Comparison of ENCODE assay signal across 34 mouse cellular contexts in genomic region chr13:98182330-98182729, GRCm38 (mm10). TPM values are rescaled to one million over a fixed set of nuclear protein-coding genes. Genes with fewer than 3 reads are reported as not detected.
DNase-seq lines count a peak whose midpoint lies in the region; ATAC-seq and TF ChIP-seq lines count a peak whose summit lies in the region.
"Had no signal": no experiment of that assay in that cellular context is flagged by ENCODE, and none has a peak within 500 bp of the region (broad histone marks: within the 10 kb centered on the region; RNA-seq: fewer than 3 reads in every experiment).

No protein-coding gene starts in this region.

- ATAC-seq in forebrain, embryonic 11.5 days (replicated peaks; ENCODE audit: low FRiP score): no peak
- ATAC-seq in forebrain, embryonic 12.5 days (ENCODE audit: low FRiP score): no peak
- ATAC-seq in forebrain, postnatal 0 days: peak; percentile 86
- ATAC-seq in neural tube, embryonic 15.5 days (ENCODE audit: low FRiP score): no peak
- ATAC-seq: liver, embryonic 12.5 days; liver, postnatal 0 days; midbrain, embryonic 16.5 days had no signal

- no peaks in the 10 kb centered on the region for H3K4me1 ChIP-seq in forebrain, embryonic 11.5 days (replicated peaks; ENCODE audit: control insufficient read depth, insufficient read depth, low read length)
- H3K4me1 ChIP-seq in forebrain, embryonic 12.5 days: 0 out of 2 replicates have a peak, but pooled peaks cover 13% of the 10 kb centered on the region
- peaks cover 7% of the 10 kb centered on the region; the same call in 1 of the 2 replicates for H3K4me1 ChIP-seq in forebrain, postnatal 0 days (ENCODE audit: insufficient read depth)
- no peaks in the 10 kb centered on the region for H3K4me1 ChIP-seq in neural tube, embryonic 15.5 days
- H3K4me1 ChIP-seq: embryonic facial prominence, embryonic 13.5 days had no signal

- H3K36me3 ChIP-seq in forebrain, embryonic 11.5 days (ENCODE audit: control insufficient read depth, insufficient read depth, low read length): no peaks in the 10 kb centered on the region
- no peaks in the 10 kb centered on the region for H3K36me3 ChIP-seq in forebrain, embryonic 12.5 days (replicated peaks)
- no peaks in the 10 kb centered on the region for H3K36me3 ChIP-seq in forebrain, postnatal 0 days (ENCODE audit: insufficient read depth)
- no peaks in the 10 kb centered on the region for H3K36me3 ChIP-seq in neural tube, embryonic 15.5 days
- H3K36me3 ChIP-seq: embryonic facial prominence, embryonic 13.5 days; G1E; heart, embryonic 12.5 days; hindbrain, embryonic 13.5 days; limb, embryonic 13.5 days; liver, embryonic 12.5 days had no signal

- H3K27ac ChIP-seq in forebrain, embryonic 11.5 days (ENCODE audit: low read depth, low read length): no peak overlapping the region
- no peak overlapping the region for H3K27ac ChIP-seq in forebrain, embryonic 12.5 days
- no peak overlapping the region for H3K27ac ChIP-seq in forebrain, postnatal 0 days (ENCODE audit: low read depth, low read length)
- H3K27ac ChIP-seq in neural tube, embryonic 15.5 days (replicated peaks): no peak overlapping the region
- H3K27ac ChIP-seq: embryonic facial prominence, embryonic 13.5 days; gastrocnemius, adult 2 months; heart, adult 2 months; hindbrain, embryonic 13.5 days; kidney, postnatal 0 days; limb, embryonic 13.5 days; liver, embryonic 12.5 days; stomach, postnatal 0 days had no signal

- no peak for TF ChIP-seq POLR2A in brain, embryonic 14.5 days (IDR thresholded peaks at IDR 0.05; ENCODE audit: borderline replicate concordance, extremely low read depth, insufficient read depth, insufficient read length, poor library complexity, severe bottlenecking)

- WGBS in forebrain, embryonic 11.5 days: 92% methylated on average over 11 of the region's 11 CpGs
- WGBS in forebrain, embryonic 12.5 days: 90% methylated on average over 11 of the region's 11 CpGs
- WGBS in forebrain, postnatal 0 days: 68% methylated on average over 11 of the region's 11 CpGs
- WGBS in neural tube, embryonic 15.5 days: 90% methylated on average over 11 of the region's 11 CpGs

- TF ChIP-seq CTCF in brain, embryonic 14.5 days (IDR thresholded peaks at IDR 0.05; ENCODE audit: borderline replicate concordance, extremely low read depth, insufficient read depth, insufficient read length): no peak
- TF ChIP-seq CTCF in forebrain, postnatal 0 days (IDR thresholded peaks at IDR 0.05; ENCODE audit: low read depth): no peak

- H3K27me3 ChIP-seq in forebrain, embryonic 11.5 days (ENCODE audit: control insufficient read depth, insufficient read depth, low read length): no peaks in the 10 kb centered on the region
- peaks cover 15% of the 10 kb centered on the region; the same call in 1 of the 2 replicates for H3K27me3 ChIP-seq in forebrain, embryonic 12.5 days
- H3K27me3 ChIP-seq in forebrain, postnatal 0 days (ENCODE audit: insufficient read depth, low read length): no peaks in the 10 kb centered on the region; the same call in 1 of the 2 replicates
- no peaks in the 10 kb centered on the region for H3K27me3 ChIP-seq in neural tube, embryonic 15.5 days (replicated peaks)
- H3K27me3 ChIP-seq: CH12.LX; embryonic facial prominence, embryonic 13.5 days; heart, embryonic 12.5 days; hindbrain, embryonic 13.5 days had no signal

- H3K4me2 ChIP-seq in forebrain, embryonic 11.5 days (ENCODE audit: low read depth, low read length, severe bottlenecking): no peak overlapping the region
- no peak overlapping the region for H3K4me2 ChIP-seq in forebrain, embryonic 12.5 days
- no peak overlapping the region for H3K4me2 ChIP-seq in forebrain, postnatal 0 days (ENCODE audit: low read depth)
- H3K4me2 ChIP-seq in neural tube, embryonic 15.5 days: no peak overlapping the region
- H3K4me2 ChIP-seq: embryonic facial prominence, embryonic 13.5 days; heart, embryonic 12.5 days; hindbrain, embryonic 13.5 days; limb, embryonic 13.5 days; liver, embryonic 12.5 days; midbrain, embryonic 11.5 days had no signal

- H3K9ac ChIP-seq in forebrain, embryonic 11.5 days (ENCODE audit: low read length): no peak overlapping the region
- no peak overlapping the region for H3K9ac ChIP-seq in forebrain, embryonic 12.5 days
- H3K9ac ChIP-seq in forebrain, postnatal 0 days: no peak overlapping the region
- no peak overlapping the region; the same call in 1 of the 2 replicates for H3K9ac ChIP-seq in neural tube, embryonic 15.5 days (replicated peaks)
- H3K9ac ChIP-seq: embryonic facial prominence, embryonic 13.5 days; heart, embryonic 12.5 days; hindbrain, embryonic 13.5 days; limb, embryonic 13.5 days; liver, embryonic 12.5 days; liver, postnatal 0 days had no signal

- no peaks in the 10 kb centered on the region for H3K9me3 ChIP-seq in forebrain, embryonic 11.5 days (ENCODE audit: control insufficient read depth, low read length)
- no peaks in the 10 kb centered on the region for H3K9me3 ChIP-seq in forebrain, embryonic 12.5 days
- no peaks in the 10 kb centered on the region for H3K9me3 ChIP-seq in forebrain, postnatal 0 days (ENCODE audit: low read length)
- H3K9me3 ChIP-seq in neural tube, embryonic 15.5 days (replicated peaks): no peaks in the 10 kb centered on the region
- H3K9me3 ChIP-seq: embryonic facial prominence, embryonic 13.5 days; G1E; heart, embryonic 12.5 days; hindbrain, embryonic 13.5 days; limb, embryonic 13.5 days; liver, embryonic 12.5 days had no signal

- DNase-seq in forebrain, embryonic 11.5 days (ENCODE audit: low spot score): peak; percentile 47
- peak; percentile 55 for DNase-seq in layer of hippocampus, adult 9-11 months
- DNase-seq in layer of hippocampus, postnatal 10 days (ENCODE audit: low spot score in 2 of 2): no peak
- peak; percentile 37 for DNase-seq in brain, embryonic 14.5 days (ENCODE audit: low read depth)
- peak; percentile 54 for DNase-seq in forebrain, postnatal 0 days
- DNase-seq in thymus, postnatal 25 days: no peak
- DNase-seq: adrenal gland, adult 8-10 months; cerebellum, adult 11-12 months; cerebellum, adult 9-11 months; gastrocnemius, adult 2 months; gastrocnemius, postnatal 36 days; heart, adult 2 months; heart, postnatal 4 days; kidney, adult 8-10 months; liver, postnatal 0 days; lung, postnatal 10 days; right cerebral cortex, adult 18-20 months; right cerebral cortex, postnatal 4 days; thymus, adult 18-20 months; thymus, postnatal 36 days had no signal

- no peak overlapping the region for H3K4me3 ChIP-seq in forebrain, embryonic 11.5 days (ENCODE audit: low read depth, low read length)
- no peak overlapping the region for H3K4me3 ChIP-seq in forebrain, embryonic 12.5 days (replicated peaks)
- no peak overlapping the region for H3K4me3 ChIP-seq in forebrain, postnatal 0 days (ENCODE audit: low read depth, low read length)
- H3K4me3 ChIP-seq in neural tube, embryonic 15.5 days (replicated peaks): no peak overlapping the region
- H3K4me3 ChIP-seq: embryonic facial prominence, embryonic 13.5 days; erythroblast, embryonic 14.5 days; gastrocnemius, adult 2 months; heart, adult 2 months; heart, embryonic 12.5 days; hindbrain, embryonic 13.5 days; limb, embryonic 13.5 days; liver, embryonic 12.5 days had no signal

RNA-seq across cellular contexts. Expression of gene Arhgef28, which starts 23.9 kb away (rescaled TPM):
- polyA plus RNA-seq in forebrain, embryonic 11.5 days (2014; fragmentation: Nextera tagmentation; extraction: Ambion mirVana): 6.3 and 8.0 TPM in 2 replicates
- 5.0 and 5.8 TPM in 2 replicates for polyA plus RNA-seq in forebrain, embryonic 12.5 days (2016; fragmentation: Nextera tagmentation; extraction: Ambion mirVana)
- 10 to 100 TPM; 76.3 to 80.5 TPM for total RNA-seq in layer of hippocampus, postnatal 10 days (2021)
- 8.7 and 11.3 TPM in 2 replicates for polyA plus RNA-seq in brain, embryonic 14.5 days (2012; rRNA removed)
- total RNA-seq in forebrain, postnatal 0 days (2014; rRNA removed): 27.0 and 38.7 TPM in 2 replicates
- 23.1 and 33.9 TPM in 2 replicates for polyA plus RNA-seq in forebrain, postnatal 0 days (2015; fragmentation: Nextera tagmentation; extraction: Ambion mirVana)
- 30.7 and 31.0 TPM in 2 replicates for polyA plus RNA-seq in neural tube, embryonic 15.5 days (2015; fragmentation: Nextera tagmentation; extraction: Ambion mirVana)
- polyA plus RNA-seq: G1E had no signal

Comparison
In these comparisons a context has a peak if more than half of its experiments do, and no peak if none do; other contexts are left out.
1. DNase-seq: peak in forebrain, embryonic 11.5 days (single experiment), layer of hippocampus, adult 9-11 months (single experiment), brain, embryonic 14.5 days (single experiment) and forebrain, postnatal 0 days (single experiment); none in layer of hippocampus, postnatal 10 days (0 of 2) and thymus, postnatal 25 days (single experiment).